Mouse (Mus musculus): ENCODE data around the gene Ecpas.

- TF ChIP-seq CTCF (IDR thresholded peaks at IDR 0.05; ENCODE audit: low read depth, low read length) = no peak
- no peak for TF ChIP-seq POLR2A (IDR thresholded peaks at IDR 0.05; ENCODE audit: insufficient read depth, low read length)
Measured at GRCm38 (mm10) chr4:58898318-58898717, 14.2 kb downstream of the Ecpas start.
